Mouse (Mus musculus): Measurements from ENCODE around the gene Gm7168. TPM values are rescaled to one million over a fixed set of nuclear protein-coding genes. Genes with fewer than 3 reads are reported as not detected.
"Not testable (repeated sequence)": the region's sequence is repeated elsewhere in the genome, so short reads cannot be mapped to it uniquely, and the experiment has no call there.

Gene Gm7168
- polyA plus RNA-seq (2015; fragmentation: Nextera tagmentation; extraction: Ambion mirVana): not detected in 2 replicates

DNA sequence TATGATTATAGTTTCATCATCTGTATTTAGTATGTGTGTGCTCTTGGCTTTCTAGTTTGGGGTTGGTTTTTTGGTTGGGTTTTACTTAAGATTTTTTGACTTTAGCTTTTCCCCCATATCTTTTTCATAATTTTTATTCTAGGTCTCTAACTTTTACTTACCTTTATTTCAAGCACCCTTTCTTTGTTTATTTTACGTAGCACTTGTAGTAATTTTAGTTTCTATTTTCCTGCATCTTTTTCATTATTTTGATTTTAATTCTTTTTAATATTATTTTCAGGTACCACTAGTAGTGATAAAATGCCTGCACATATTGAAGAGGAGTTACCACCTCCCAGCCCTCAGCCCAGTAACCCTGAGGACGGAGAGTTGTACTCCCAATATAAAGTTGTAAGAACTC, at the start of gene Gm7168:
Gene Gm7168, plus strand, starts transcription at position 301 of the 400 bp plus-strand sequence.
- H3K9ac ChIP-seq (ENCODE audit: low read depth, low read length); H3K27me3 ChIP-seq (ENCODE audit: control insufficient read depth, insufficient read depth, low read depth, low read length); H3K4me1 ChIP-seq (ENCODE audit: control insufficient read depth, insufficient read depth, low read length); H3K27ac ChIP-seq (ENCODE audit: low read length); H3K4me2 ChIP-seq (ENCODE audit: low read length); H3K9me3 ChIP-seq (replicated peaks; ENCODE audit: control insufficient read depth, low read length, poor library complexity, severe bottlenecking); H3K4me3 ChIP-seq (ENCODE audit: low read depth, low read length); H3K36me3 ChIP-seq (ENCODE audit: control insufficient read depth, insufficient read depth, low read length); ATAC-seq: not testable (repeated sequence)
- 75% methylated on average over 1 of the region's 2 CpGs for WGBS

DNA sequence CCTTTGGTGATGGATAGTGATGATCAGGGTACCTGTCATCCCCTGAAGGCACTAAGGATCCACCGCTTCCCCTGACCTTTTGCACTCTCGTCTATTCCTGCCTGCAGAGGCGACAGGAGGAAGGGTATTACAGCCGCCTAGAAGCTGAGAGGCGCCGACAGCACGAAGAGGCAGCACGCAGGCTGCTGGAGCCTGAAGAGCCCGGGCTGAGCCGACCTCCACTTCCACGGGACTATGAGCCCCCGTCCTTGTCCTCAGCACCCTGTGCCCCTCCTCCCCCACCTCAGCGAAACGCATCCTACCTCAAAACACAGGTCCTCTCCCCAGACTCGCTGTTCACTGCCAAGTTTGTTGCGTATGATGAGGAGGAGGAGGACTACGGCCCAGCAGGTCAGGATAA, 49.3 kb upstream of the Gm7168 start:
- 94% methylated on average over 17 of the region's 17 CpGs for WGBS
- Histone ChIP-seq H3K36me3 (ENCODE audit: control insufficient read depth, insufficient read depth, low read length) (peaks cover 29% of the 10 kb centered on the region), H3K27ac (ENCODE audit: low read length) (no peak overlapping the region)

DNA sequence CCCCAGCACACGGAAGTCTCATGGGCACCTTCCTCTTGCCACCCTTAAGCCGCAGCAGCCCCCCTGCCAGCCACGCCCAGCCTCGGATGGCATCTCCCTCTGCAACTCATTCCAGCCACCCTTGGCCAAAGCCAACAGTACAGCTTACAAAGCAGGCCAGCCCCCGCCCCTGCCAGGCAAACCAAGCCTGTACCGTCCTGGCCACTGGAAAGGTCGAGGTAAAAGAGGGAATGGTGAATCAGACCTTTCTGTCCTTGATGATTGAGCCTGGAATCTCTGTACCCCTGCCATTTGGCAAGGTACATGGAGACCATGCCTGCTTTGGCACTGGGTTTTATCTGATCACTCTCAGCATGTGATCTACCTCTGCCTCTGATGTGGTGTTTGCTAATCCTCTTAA, 48.9 kb upstream of the Gm7168 start:
- WGBS: 87% methylated on average over 7 of the region's 7 CpGs
- 0 out of 2 replicates have a peak, but pooled peaks have one; percentile 36 for ATAC-seq
- Histone ChIP-seq H3K27me3 (ENCODE audit: control insufficient read depth, insufficient read depth, low read depth, low read length) (no peaks in the 10 kb centered on the region), H3K9me3 (replicated peaks; ENCODE audit: control insufficient read depth, low read length, poor library complexity, severe bottlenecking) (no peaks in the 10 kb centered on the region), H3K9ac (ENCODE audit: low read depth, low read length) (no peak overlapping the region), H3K36me3 (ENCODE audit: control insufficient read depth, insufficient read depth, low read length) (peaks cover 31% of the 10 kb centered on the region), H3K4me1 (ENCODE audit: control insufficient read depth, insufficient read depth, low read length) (no peaks in the 10 kb centered on the region), H3K27ac (ENCODE audit: low read length) (no peak overlapping the region), H3K4me2 (ENCODE audit: low read length) (no peak overlapping the region), H3K4me3 (ENCODE audit: low read depth, low read length) (no peak overlapping the region)

More for the DNA sequence above, 49.3 kb upstream of the Gm7168 start:
- no peaks in the 10 kb centered on the region for H3K27me3 ChIP-seq (ENCODE audit: control insufficient read depth, insufficient read depth, low read depth, low read length)
- ATAC-seq: 0 out of 2 replicates have a peak, but pooled peaks have one; percentile 45
- no peaks in the 10 kb centered on the region for H3K4me1 ChIP-seq (ENCODE audit: control insufficient read depth, insufficient read depth, low read length)
- H3K4me2 ChIP-seq (ENCODE audit: low read length): no peak overlapping the region
- no peaks in the 10 kb centered on the region for H3K9me3 ChIP-seq (replicated peaks; ENCODE audit: control insufficient read depth, low read length, poor library complexity, severe bottlenecking)
- no peak overlapping the region for H3K4me3 ChIP-seq (ENCODE audit: low read depth, low read length)
- H3K9ac ChIP-seq (ENCODE audit: low read depth, low read length): no peak overlapping the region

DNA sequence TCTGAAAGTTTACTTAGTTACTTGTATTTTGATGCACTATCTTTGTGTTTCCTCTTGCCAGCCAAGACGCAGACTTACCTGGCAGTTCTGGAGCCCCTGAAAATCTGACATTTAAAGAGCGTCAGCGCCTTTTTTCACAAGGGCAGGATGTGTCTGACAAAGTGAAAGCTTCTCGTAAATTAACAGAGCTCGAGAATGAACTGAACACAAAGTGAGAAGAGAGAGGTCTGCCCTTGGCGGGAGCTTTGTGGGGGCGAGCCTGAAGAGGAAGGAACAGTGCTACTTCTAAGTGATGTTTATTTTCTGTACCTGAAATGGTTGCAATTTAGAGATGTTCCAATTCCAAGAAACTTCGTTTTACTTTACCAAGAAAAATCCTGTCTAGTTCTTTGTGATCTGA, 44.4 kb upstream of the Gm7168 start:
- H3K4me2 ChIP-seq (ENCODE audit: low read length): no peak overlapping the region
- no peaks in the 10 kb centered on the region for H3K27me3 ChIP-seq (ENCODE audit: control insufficient read depth, insufficient read depth, low read depth, low read length)
- H3K9ac ChIP-seq (ENCODE audit: low read depth, low read length): no peak overlapping the region
- peaks cover 27% of the 10 kb centered on the region for H3K36me3 ChIP-seq (ENCODE audit: control insufficient read depth, insufficient read depth, low read length)
- no peaks in the 10 kb centered on the region for H3K4me1 ChIP-seq (ENCODE audit: control insufficient read depth, insufficient read depth, low read length)
- H3K9me3 ChIP-seq (replicated peaks; ENCODE audit: control insufficient read depth, low read length, poor library complexity, severe bottlenecking): no peaks in the 10 kb centered on the region
- no peak for ATAC-seq
- no peak overlapping the region for H3K27ac ChIP-seq (ENCODE audit: low read length)
- H3K4me3 ChIP-seq (ENCODE audit: low read depth, low read length): no peak overlapping the region
- 95% methylated on average over 8 of the region's 8 CpGs for WGBS

DNA sequence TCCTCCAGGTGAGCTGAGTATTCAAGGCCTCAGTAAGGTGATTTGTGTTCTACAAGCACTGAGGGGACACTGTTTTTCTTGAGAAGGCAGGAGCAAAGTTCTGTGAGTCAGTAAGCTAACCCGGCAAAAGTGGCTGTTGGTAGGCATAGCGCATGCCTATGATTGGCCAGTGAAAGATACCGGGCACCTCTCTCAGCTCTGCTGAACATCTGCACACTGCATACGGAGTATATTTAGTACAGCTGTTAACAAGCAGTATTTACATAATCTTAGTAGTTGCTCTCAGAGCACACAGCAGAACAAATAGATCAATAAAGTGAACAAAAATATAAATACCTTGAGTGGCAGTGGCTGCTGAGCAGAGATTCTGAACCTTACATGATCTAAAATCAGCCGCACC, 41.1 kb upstream of the Gm7168 start:
- Histone ChIP-seq H3K27ac (ENCODE audit: low read length) (no peak overlapping the region), H3K9ac (ENCODE audit: low read depth, low read length) (no peak overlapping the region), H3K4me3 (ENCODE audit: low read depth, low read length) (no peak overlapping the region), H3K36me3 (ENCODE audit: control insufficient read depth, insufficient read depth, low read length) (peaks cover 12% of the 10 kb centered on the region; the same call in 1 of the 2 replicates), H3K4me1 (ENCODE audit: control insufficient read depth, insufficient read depth, low read length) (no peaks in the 10 kb centered on the region), H3K9me3 (replicated peaks; ENCODE audit: control insufficient read depth, low read length, poor library complexity, severe bottlenecking) (no peaks in the 10 kb centered on the region), H3K4me2 (ENCODE audit: low read length) (no peak overlapping the region), H3K27me3 (ENCODE audit: control insufficient read depth, insufficient read depth, low read depth, low read length) (no peaks in the 10 kb centered on the region)
- ATAC-seq: no peak
- 94% methylated on average over 5 of the region's 5 CpGs for WGBS

DNA sequence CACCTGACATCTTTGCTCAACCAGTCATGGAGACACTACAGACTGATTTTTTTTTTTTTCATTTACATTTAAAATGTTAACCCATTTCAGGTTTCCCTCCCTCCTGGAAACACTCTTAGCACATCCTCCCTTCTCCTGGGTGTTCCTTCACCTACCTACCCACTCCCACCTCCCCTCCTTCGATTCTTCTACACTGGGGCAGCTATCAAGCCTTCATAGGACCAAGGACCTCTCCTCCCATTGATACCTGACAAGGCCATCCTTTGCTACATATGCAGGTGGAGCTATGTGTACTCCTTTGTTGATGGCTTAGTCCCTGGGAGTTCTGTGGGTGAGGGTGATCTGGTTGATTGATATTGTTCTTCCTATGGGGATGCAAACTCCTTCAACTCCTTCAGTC, 40.5 kb upstream of the Gm7168 start:
- Histone ChIP-seq H3K4me2 (ENCODE audit: low read length) (no peak overlapping the region), H3K27me3 (ENCODE audit: control insufficient read depth, insufficient read depth, low read depth, low read length) (no peaks in the 10 kb centered on the region), H3K4me1 (ENCODE audit: control insufficient read depth, insufficient read depth, low read length) (no peaks in the 10 kb centered on the region), H3K9me3 (replicated peaks; ENCODE audit: control insufficient read depth, low read length, poor library complexity, severe bottlenecking) (no peaks in the 10 kb centered on the region), H3K27ac (ENCODE audit: low read length) (no peak overlapping the region), H3K9ac (ENCODE audit: low read depth, low read length) (no peak overlapping the region), H3K4me3 (ENCODE audit: low read depth, low read length) (no peak overlapping the region), H3K36me3 (ENCODE audit: control insufficient read depth, insufficient read depth, low read length) (peaks cover 12% of the 10 kb centered on the region; the same call in 1 of the 2 replicates)
- 100% methylated on average over 1 of the region's 1 CpGs for WGBS
- ATAC-seq: no peak

DNA sequence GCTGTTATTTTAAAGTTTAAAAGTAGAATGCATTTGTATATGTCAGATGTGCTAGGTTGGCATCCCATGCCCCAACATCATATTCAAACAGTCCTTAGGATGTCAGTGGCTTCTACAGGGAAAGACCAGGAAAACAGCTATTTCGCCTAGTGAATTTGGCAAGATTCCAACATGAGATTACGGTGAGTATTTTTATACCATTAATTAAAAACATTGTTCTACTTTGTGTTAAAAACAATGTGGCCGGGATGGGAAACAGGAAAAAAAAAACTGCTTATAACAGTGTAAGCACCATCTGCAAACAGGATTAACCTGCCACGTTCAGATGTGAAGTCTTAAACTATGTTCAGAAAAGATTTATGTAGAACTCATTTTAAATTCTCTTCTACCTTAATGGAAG, 34.2 kb upstream of the Gm7168 start:
- ATAC-seq: no peak
- no peak overlapping the region for H3K4me3 ChIP-seq (ENCODE audit: low read depth, low read length)
- no peaks in the 10 kb centered on the region for H3K4me1 ChIP-seq (ENCODE audit: control insufficient read depth, insufficient read depth, low read length)
- H3K9me3 ChIP-seq (replicated peaks; ENCODE audit: control insufficient read depth, low read length, poor library complexity, severe bottlenecking): no peaks in the 10 kb centered on the region
- H3K36me3 ChIP-seq (ENCODE audit: control insufficient read depth, insufficient read depth, low read length): no peaks in the 10 kb centered on the region
- WGBS: 73% methylated on average over 4 of the region's 4 CpGs
- no peak overlapping the region for H3K27ac ChIP-seq (ENCODE audit: low read length)
- no peaks in the 10 kb centered on the region for H3K27me3 ChIP-seq (ENCODE audit: control insufficient read depth, insufficient read depth, low read depth, low read length)
- no peak overlapping the region for H3K9ac ChIP-seq (ENCODE audit: low read depth, low read length)
- no peak overlapping the region for H3K4me2 ChIP-seq (ENCODE audit: low read length)

DNA sequence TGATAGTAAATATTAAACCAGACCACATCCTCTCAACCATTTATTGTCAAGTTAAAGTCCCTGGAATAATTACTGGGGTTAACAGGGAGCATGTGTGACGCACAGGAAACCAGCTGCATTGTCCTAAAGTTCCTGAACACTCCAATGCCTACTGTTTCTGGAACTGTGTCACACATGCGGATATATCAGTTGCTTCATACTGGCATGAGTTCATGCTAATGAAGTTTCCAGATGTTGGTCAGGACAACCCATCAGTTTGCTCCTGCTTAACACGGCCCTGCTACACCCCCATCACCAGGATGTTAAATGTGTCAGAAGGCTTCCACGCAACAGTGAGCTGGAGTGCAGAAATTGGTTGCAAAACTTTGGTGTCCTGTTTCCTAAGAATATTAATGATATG, 33.6 kb upstream of the Gm7168 start:
- H3K36me3 ChIP-seq (ENCODE audit: control insufficient read depth, insufficient read depth, low read length): no peaks in the 10 kb centered on the region
- H3K9ac ChIP-seq (ENCODE audit: low read depth, low read length): no peak overlapping the region
- WGBS: 81% methylated on average over 4 of the region's 4 CpGs
- no peaks in the 10 kb centered on the region for H3K9me3 ChIP-seq (replicated peaks; ENCODE audit: control insufficient read depth, low read length, poor library complexity, severe bottlenecking)
- no peaks in the 10 kb centered on the region for H3K4me1 ChIP-seq (ENCODE audit: control insufficient read depth, insufficient read depth, low read length)
- H3K27me3 ChIP-seq (ENCODE audit: control insufficient read depth, insufficient read depth, low read depth, low read length): no peaks in the 10 kb centered on the region
- no peak overlapping the region for H3K4me3 ChIP-seq (ENCODE audit: low read depth, low read length)
- no peak overlapping the region for H3K27ac ChIP-seq (ENCODE audit: low read length)
- no peak overlapping the region for H3K4me2 ChIP-seq (ENCODE audit: low read length)
- ATAC-seq: no peak

DNA sequence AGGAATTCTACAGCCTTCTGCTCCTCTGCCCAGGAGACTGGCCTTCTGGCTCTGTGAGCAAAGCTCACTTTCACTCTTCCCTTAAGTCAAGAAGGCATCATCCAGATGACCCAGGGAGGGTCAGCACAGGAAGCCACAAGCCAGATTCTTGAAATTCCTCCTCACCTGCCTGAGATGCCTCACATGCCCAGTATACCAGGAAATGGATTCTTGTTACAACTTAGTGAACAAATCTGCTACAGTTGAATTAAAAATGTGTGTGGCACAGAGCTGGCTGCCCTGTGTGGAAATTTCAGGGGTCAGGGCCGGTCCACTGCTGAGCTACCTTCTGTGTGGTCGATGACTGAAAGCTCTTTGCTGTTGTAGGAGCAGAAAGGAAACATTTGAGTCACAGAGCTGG, 27.4 kb upstream of the Gm7168 start:
- H3K9me3 ChIP-seq (replicated peaks; ENCODE audit: control insufficient read depth, low read length, poor library complexity, severe bottlenecking): no peaks in the 10 kb centered on the region
- no peaks in the 10 kb centered on the region for H3K27me3 ChIP-seq (ENCODE audit: control insufficient read depth, insufficient read depth, low read depth, low read length)
- no peak overlapping the region for H3K4me2 ChIP-seq (ENCODE audit: low read length)
- ATAC-seq: no peak
- H3K9ac ChIP-seq (ENCODE audit: low read depth, low read length): no peak overlapping the region
- no peak overlapping the region for H3K27ac ChIP-seq (ENCODE audit: low read length)
- H3K36me3 ChIP-seq (ENCODE audit: control insufficient read depth, insufficient read depth, low read length): no peaks in the 10 kb centered on the region
- no peaks in the 10 kb centered on the region for H3K4me1 ChIP-seq (ENCODE audit: control insufficient read depth, insufficient read depth, low read length)
- no peak overlapping the region for H3K4me3 ChIP-seq (ENCODE audit: low read depth, low read length)
- WGBS: 81% methylated on average over 2 of the region's 2 CpGs
